Mouse (Mus musculus) lung, adult 2 months (tissue): ENCODE results near the gene Rapgef3.

ENCODE experiments used
- CTCF ChIP-seq: fragments of 200-500 bp; IDR thresholded peaks from 2 replicates; pipeline ENCODE4 v1.5.1; 2011; ENCODE audit warnings: mild to moderate bottlenecking, low read length, control low read depth; ENCODE audit not compliant: insufficient read depth
- POLR2A ChIP-seq: fragments of 200-500 bp; IDR thresholded peaks from 2 replicates; pipeline ENCODE4 v1.6.1; 2011; ENCODE audit warnings: low read depth, mild to moderate bottlenecking, control low read depth, low read length, borderline replicate concordance; ENCODE audit errors: extremely low read depth

- TF ChIP-seq POLR2A (no peak), CTCF (no peak)
Observed at GRCm38 (mm10) chr15:97748309-97748708, 19.5 kb downstream of the Rapgef3 start.
